Mouse (Mus musculus) embryonic fibroblast, embryonic 13.5 days (primary cell): ENCODE measurements around the gene Vegfa.

Source experiments
- CTCF ChIP-seq: IDR thresholded peaks from 2 replicates; pipeline ENCODE4 v1.5.1; 2011; ENCODE audit warnings: mild to moderate bottlenecking, control low read depth, low read length, moderate library complexity, borderline replicate concordance; ENCODE audit not compliant: insufficient read depth
- POLR2A ChIP-seq: IDR thresholded peaks from 2 replicates; pipeline ENCODE4 v1.6.1; 2011; ENCODE audit warnings: low read depth, mild to moderate bottlenecking, control low read depth, low read length, moderate library complexity

DNA sequence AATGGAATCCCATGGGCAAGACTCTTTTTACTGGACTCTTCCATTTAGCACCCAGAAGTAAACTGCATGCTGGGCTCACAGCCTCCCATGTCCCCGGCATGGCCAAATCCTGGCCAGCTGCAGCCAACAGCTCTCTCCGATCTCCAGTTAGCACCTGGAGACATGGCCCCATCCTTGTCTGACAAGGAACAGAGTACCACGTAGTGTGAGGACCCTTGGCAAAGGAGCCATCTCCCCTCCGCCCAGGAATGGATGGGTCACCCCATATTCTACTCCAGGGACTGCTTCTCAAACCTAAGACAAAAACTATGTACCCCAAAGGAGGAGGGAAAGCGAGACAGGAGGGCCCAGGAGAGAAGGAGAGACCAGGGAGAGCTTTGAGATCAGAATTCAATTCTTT, 15.6 kb downstream of the Vegfa start:
- TF ChIP-seq CTCF (no peak), POLR2A (no peak)
